Mouse (Mus musculus) kidney, postnatal 0 days (tissue): ENCODE data around the gene Zbtb7b. TPM values are rescaled to one million over a fixed set of nuclear protein-coding genes. Genes with fewer than 3 reads are reported as not detected.
"Not testable (repeated sequence)": the region's sequence is repeated elsewhere in the genome, so short reads cannot be mapped to it uniquely, and the experiment has no call there.

Experiments
- ATAC-seq: fragments of 200-750 bp; cut with Nextera tagmentation; replicated peaks from 2 replicates; pipeline ENCODE4 v1.8.0; 2017; ENCODE audit warnings: low read depth, moderate number of reproducible peaks, moderate TSS enrichment, moderate library complexity; ENCODE audit not compliant: low FRiP score
- DNase-seq: peaks from one replicate; pipeline ENCODE4 v3.0.0-alpha.2; 2016; ENCODE audit warnings: low spot score
- H3K27ac ChIP-seq: fragments of 300-500 bp; sonication (generic); 2 replicates; pipeline ENCODE4 v1.5.1; 2014; ENCODE audit warnings: mild to moderate bottlenecking
- H3K27me3 ChIP-seq: fragments of 300-500 bp; sonication (generic); 2 replicates; pipeline ENCODE4 v1.6.1; 2014; ENCODE audit warnings: low read length, mixed read lengths; ENCODE audit not compliant: insufficient read depth
- H3K36me3 ChIP-seq: fragments of 300-500 bp; sonication (generic); 2 replicates; pipeline ENCODE4 v1.6.1; 2014; ENCODE audit warnings: low read length, mixed read lengths; ENCODE audit not compliant: insufficient read depth
- H3K4me1 ChIP-seq: fragments of 300-500 bp; sonication (generic); replicated peaks from 2 replicates; pipeline ENCODE4 v1.6.1; 2014; ENCODE audit warnings: antibody characterized with exemption, low read length, mixed read lengths; ENCODE audit not compliant: insufficient read depth
- H3K4me2 ChIP-seq: fragments of 300-500 bp; sonication (generic); 2 replicates; pipeline ENCODE4 v1.6.1; 2014; ENCODE audit warnings: mild to moderate bottlenecking, low read length, moderate library complexity, mixed read lengths
- H3K4me3 ChIP-seq: fragments of 300-500 bp; sonication (generic); replicated peaks from 2 replicates; pipeline ENCODE4 v1.5.1; 2014; ENCODE audit warnings: low read depth, low read length
- H3K9ac ChIP-seq: fragments of 300-500 bp; sonication (generic); 2 replicates; pipeline ENCODE4 v1.6.1; 2014; ENCODE audit warnings: low read depth, low read length
- H3K9me3 ChIP-seq: fragments of 300-500 bp; sonication (generic); replicated peaks from 2 replicates; pipeline ENCODE4 v1.6.1; 2016; ENCODE audit warnings: low read length, inconsistent platforms, mixed read lengths
- CTCF ChIP-seq: IDR thresholded peaks from 2 replicates; pipeline ENCODE4 v1.5.1; 2016; ENCODE audit warnings: antibody characterized with exemption, low read depth, mild to moderate bottlenecking, moderate library complexity
- WGBS: fragments of 180-500 bp; shearing (Covaris S2); extraction: QIAGEN DNeasy Blood & Tissue Kit; methylation state at CpG from one replicate; pipeline ENCODE4 v1.1.7; 2014; 5-methylcytosine and 5-hydroxymethylcytosine counted together
- polyA plus RNA-seq: library from polyadenylated mRNA; unstranded; fragments of >200 nt; fragmentation: Nextera tagmentation; extraction: Ambion mirVana; gene quantifications from 2 replicates; pipeline ENCODE4 v1.2.1, GENCODE M21; 2015

Gene Zbtb7b
- polyA plus RNA-seq, 1 experiment from 2014 or later = 4.3 TPM

- Histone ChIP-seq H3K36me3 (peaks cover 22% of the 10 kb centered on the region), H3K9ac (no peak overlapping the region), H3K4me2 (no peak overlapping the region), H3K4me3 (no peak overlapping the region), H3K9me3 (no peaks in the 10 kb centered on the region), H3K27me3 (no peaks in the 10 kb centered on the region), H3K4me1 (peaks cover 13% of the 10 kb centered on the region), H3K27ac (no peak overlapping the region)
- ATAC-seq (no peak), DNase-seq (no peak)
- TF ChIP-seq CTCF = no peak
- WGBS = 92% methylated on average over 8 of the region's 8 CpGs
Observed at GRCm38 (mm10) chr3:89432606-89433005, 38.0 kb upstream of the Zbtb7b start.

- Histone ChIP-seq H3K9ac (peak within 1 kb of the TSS; percentile 79), H3K27ac (peak within 1 kb of the TSS; percentile 85), H3K9me3 (no peaks in the 10 kb centered on the region), H3K36me3 (peaks cover 30% of the 10 kb centered on the region), H3K4me3 (peak within 1 kb of the TSS; percentile 81), H3K4me2 (peak within 1 kb of the TSS; percentile 77), H3K4me1 (peaks cover 7% of the 10 kb centered on the region), H3K27me3 (no peaks in the 10 kb centered on the region)
- DNase-seq = peak; percentile 98
- no peak; the same call in 1 of the 2 replicates for TF ChIP-seq CTCF
- ATAC-seq = peak; percentile 97
- 1% methylated on average over 61 of the region's 68 CpGs for WGBS
Observed at GRCm38 (mm10) chr3:89430171-89431159, 35.9 kb upstream of the Zbtb7b start, which contains the start of gene Pygo2. Gene Pygo2 (plus strand): TSS chr3:89430214.

GRCm38 (mm10) chr3:89429021-89429420 is 34.4 kb upstream of the Zbtb7b start:
- H3K9me3 ChIP-seq, H3K27ac ChIP-seq, H3K27me3 ChIP-seq, H3K9ac ChIP-seq, ATAC-seq, H3K4me1 ChIP-seq, H3K4me2 ChIP-seq, DNase-seq, H3K4me3 ChIP-seq: not testable (repeated sequence)
- 81% methylated on average over 6 of the region's 7 CpGs for WGBS
- peaks cover 31% of the 10 kb centered on the region for H3K36me3 ChIP-seq

- Histone ChIP-seq H3K9me3 (no peaks in the 10 kb centered on the region), H3K27me3 (no peaks in the 10 kb centered on the region), H3K4me3 (no peak overlapping the region), H3K4me2 (no peak overlapping the region), H3K9ac (no peak overlapping the region), H3K27ac (no peak overlapping the region), H3K4me1 (peaks cover 13% of the 10 kb centered on the region), H3K36me3 (peaks cover 19% of the 10 kb centered on the region)
- no peak for ATAC-seq
- 90% methylated on average over 4 of the region's 4 CpGs for WGBS
- TF ChIP-seq CTCF = no peak
- DNase-seq = no peak
Observed at GRCm38 (mm10) chr3:89425876-89426275, 31.3 kb upstream of the Zbtb7b start.

GRCm38 (mm10) chr3:89425141-89425525 is 30.6 kb upstream of the Zbtb7b start:
- WGBS = 71% methylated on average over 5 of the region's 5 CpGs
- Histone ChIP-seq H3K4me3 (no peak overlapping the region), H3K4me1 (peaks cover 19% of the 10 kb centered on the region), H3K27me3 (no peaks in the 10 kb centered on the region), H3K4me2 (no peak overlapping the region), H3K36me3 (peaks cover 19% of the 10 kb centered on the region), H3K27ac (no peak overlapping the region), H3K9ac (no peak overlapping the region), H3K9me3 (no peaks in the 10 kb centered on the region)
- no peak for ATAC-seq
- TF ChIP-seq CTCF = no peak
- no peak for DNase-seq

GRCm38 (mm10) chr3:89424416-89425140 is 30.0 kb upstream of the Zbtb7b start:
- H3K27me3 ChIP-seq = no peaks in the 10 kb centered on the region
- peaks cover 19% of the 10 kb centered on the region for H3K36me3 ChIP-seq
- ATAC-seq (0 out of 2 replicates have a peak, but pooled peaks have one; percentile 11), DNase-seq (peak; percentile 41)
- H3K27ac ChIP-seq = no peak overlapping the region
- no peaks in the 10 kb centered on the region for H3K9me3 ChIP-seq
- peaks cover 22% of the 10 kb centered on the region for H3K4me1 ChIP-seq
- no peak overlapping the region for H3K9ac ChIP-seq
- WGBS = 61% methylated on average over 5 of the region's 5 CpGs
- TF ChIP-seq CTCF = no peak
- no peak overlapping the region for H3K4me3 ChIP-seq
- no peak overlapping the region for H3K4me2 ChIP-seq
